Mouse (Mus musculus): ENCODE results near the gene Jmjd1c. TPM values are rescaled to one million over a fixed set of nuclear protein-coding genes. Genes with fewer than 3 reads are reported as not detected.

The Jmjd1c gene
- polyA plus RNA-seq, 1 experiment from 2014 or later, result 35.1 TPM

- H3K4me1 ChIP-seq (ENCODE audit: control insufficient read depth, insufficient read depth, low read length), result peaks cover 14% of the 10 kb centered on the region
- no peak overlapping the region for H3K27ac ChIP-seq (ENCODE audit: low read depth, low read length)
Measured at GRCm38 (mm10) chr10:67192366-67192765, 96.4 kb downstream of the Jmjd1c start.

GRCm38 (mm10) chr10:67193003-67193652 lies 97.2 kb downstream of the Jmjd1c start:
- ATAC-seq (no peak), DNase-seq (ENCODE audit: low spot score) (no peak)
- WGBS, result 56% methylated on average over 3 of the region's 3 CpGs
- H3K27me3 ChIP-seq (replicated peaks; ENCODE audit: control insufficient read depth, insufficient read depth, low read length), result no peaks in the 10 kb centered on the region
- no peak overlapping the region for H3K9ac ChIP-seq (ENCODE audit: low read length)
- H3K36me3 ChIP-seq (ENCODE audit: control insufficient read depth, insufficient read depth, low read length), result 0 out of 2 replicates have a peak, but pooled peaks cover 7% of the 10 kb centered on the region
- H3K9me3 ChIP-seq (replicated peaks; ENCODE audit: control insufficient read depth, low read length), result no peaks in the 10 kb centered on the region
- peaks cover 9% of the 10 kb centered on the region for H3K4me1 ChIP-seq (ENCODE audit: control insufficient read depth, insufficient read depth, low read length)
- H3K4me2 ChIP-seq (ENCODE audit: low read length), result no peak overlapping the region
- H3K27ac ChIP-seq (ENCODE audit: low read depth, low read length), result no peak overlapping the region
- H3K4me3 ChIP-seq (ENCODE audit: low read depth, low read length), result no peak overlapping the region

More at GRCm38 (mm10) chr10:67192366-67192765, 96.4 kb downstream of the Jmjd1c start:
- Histone ChIP-seq H3K4me3 (ENCODE audit: low read depth, low read length) (no peak overlapping the region), H3K9me3 (replicated peaks; ENCODE audit: control insufficient read depth, low read length) (no peaks in the 10 kb centered on the region), H3K4me2 (ENCODE audit: low read length) (no peak overlapping the region), H3K27me3 (replicated peaks; ENCODE audit: control insufficient read depth, insufficient read depth, low read length) (no peaks in the 10 kb centered on the region), H3K36me3 (ENCODE audit: control insufficient read depth, insufficient read depth, low read length) (0 out of 2 replicates have a peak, but pooled peaks cover 7% of the 10 kb centered on the region), H3K9ac (ENCODE audit: low read length) (no peak overlapping the region)
- 92% methylated on average over 3 of the region's 3 CpGs for WGBS
- DNase-seq (ENCODE audit: low spot score) (no peak), ATAC-seq (no peak)

GRCm38 (mm10) chr10:67194046-67194445 lies 98.1 kb downstream of the Jmjd1c start:
- Histone ChIP-seq H3K9me3 (replicated peaks; ENCODE audit: control insufficient read depth, low read length) (no peaks in the 10 kb centered on the region), H3K9ac (ENCODE audit: low read length) (no peak overlapping the region), H3K4me2 (ENCODE audit: low read length) (no peak overlapping the region), H3K4me3 (ENCODE audit: low read depth, low read length) (no peak overlapping the region), H3K4me1 (ENCODE audit: control insufficient read depth, insufficient read depth, low read length) (peaks cover 5% of the 10 kb centered on the region; the same call in 1 of the 2 replicates), H3K27me3 (replicated peaks; ENCODE audit: control insufficient read depth, insufficient read depth, low read length) (no peaks in the 10 kb centered on the region), H3K36me3 (ENCODE audit: control insufficient read depth, insufficient read depth, low read length) (0 out of 2 replicates have a peak, but pooled peaks cover 7% of the 10 kb centered on the region), H3K27ac (ENCODE audit: low read depth, low read length) (no peak overlapping the region)
- 100% methylated on average over 3 of the region's 3 CpGs for WGBS
- DNase-seq (ENCODE audit: low spot score), result no peak
- no peak for ATAC-seq

- H3K4me3 ChIP-seq (ENCODE audit: low read depth, low read length), result no peak overlapping the region
- H3K4me2 ChIP-seq (ENCODE audit: low read length), result no peak overlapping the region
- no peak overlapping the region for H3K27ac ChIP-seq (ENCODE audit: low read depth, low read length)
- 0 out of 2 replicates have a peak, but pooled peaks cover 7% of the 10 kb centered on the region for H3K36me3 ChIP-seq (ENCODE audit: control insufficient read depth, insufficient read depth, low read length)
- H3K4me1 ChIP-seq (ENCODE audit: control insufficient read depth, insufficient read depth, low read length), result no peaks in the 10 kb centered on the region
- WGBS, result 92% methylated on average over 1 of the region's 1 CpGs
- H3K9me3 ChIP-seq (replicated peaks; ENCODE audit: control insufficient read depth, low read length), result no peaks in the 10 kb centered on the region
- no peak overlapping the region for H3K9ac ChIP-seq (ENCODE audit: low read length)
- H3K27me3 ChIP-seq (replicated peaks; ENCODE audit: control insufficient read depth, insufficient read depth, low read length), result no peaks in the 10 kb centered on the region
- ATAC-seq (no peak), DNase-seq (ENCODE audit: low spot score) (no peak)
Measured at GRCm38 (mm10) chr10:67195671-67196070, 99.7 kb downstream of the Jmjd1c start.

GRCm38 (mm10) chr10:67197186-67197585 lies 101.3 kb downstream of the Jmjd1c start:
- no peak for DNase-seq (ENCODE audit: low spot score)
- 74% methylated on average over 4 of the region's 4 CpGs for WGBS

GRCm38 (mm10) chr10:67197829-67198228 lies 101.9 kb downstream of the Jmjd1c start:
- WGBS, result 73% methylated on average over 2 of the region's 2 CpGs
- H3K27ac ChIP-seq (ENCODE audit: low read depth, low read length), result no peak overlapping the region
- DNase-seq (ENCODE audit: low spot score), result no peak
- ATAC-seq, result no peak
- no peak overlapping the region for H3K9ac ChIP-seq (ENCODE audit: low read length)
- H3K9me3 ChIP-seq (replicated peaks; ENCODE audit: control insufficient read depth, low read length), result no peaks in the 10 kb centered on the region
- no peaks in the 10 kb centered on the region for H3K27me3 ChIP-seq (replicated peaks; ENCODE audit: control insufficient read depth, insufficient read depth, low read length)
- no peaks in the 10 kb centered on the region; the same call in 1 of the 2 replicates for H3K4me1 ChIP-seq (ENCODE audit: control insufficient read depth, insufficient read depth, low read length)
- H3K4me2 ChIP-seq (ENCODE audit: low read length), result no peak overlapping the region
- H3K36me3 ChIP-seq (ENCODE audit: control insufficient read depth, insufficient read depth, low read length), result 0 out of 2 replicates have a peak, but pooled peaks cover 7% of the 10 kb centered on the region
- no peak overlapping the region for H3K4me3 ChIP-seq (ENCODE audit: low read depth, low read length)

More at GRCm38 (mm10) chr10:67197186-67197585, 101.3 kb downstream of the Jmjd1c start:
- no peak overlapping the region for H3K4me3 ChIP-seq (ENCODE audit: low read depth, low read length)
- no peak overlapping the region for H3K4me2 ChIP-seq (ENCODE audit: low read length)
- no peak for ATAC-seq
- H3K4me1 ChIP-seq (ENCODE audit: control insufficient read depth, insufficient read depth, low read length), result no peaks in the 10 kb centered on the region; the same call in 1 of the 2 replicates
- H3K9me3 ChIP-seq (replicated peaks; ENCODE audit: control insufficient read depth, low read length), result no peaks in the 10 kb centered on the region
- H3K9ac ChIP-seq (ENCODE audit: low read length), result no peak overlapping the region
- 0 out of 2 replicates have a peak, but pooled peaks cover 7% of the 10 kb centered on the region for H3K36me3 ChIP-seq (ENCODE audit: control insufficient read depth, insufficient read depth, low read length)
- H3K27ac ChIP-seq (ENCODE audit: low read depth, low read length), result no peak overlapping the region
- H3K27me3 ChIP-seq (replicated peaks; ENCODE audit: control insufficient read depth, insufficient read depth, low read length), result no peaks in the 10 kb centered on the region

- DNase-seq (ENCODE audit: low spot score), result no peak
- no peaks in the 10 kb centered on the region; the same call in 1 of the 2 replicates for H3K4me1 ChIP-seq (ENCODE audit: control insufficient read depth, insufficient read depth, low read length)
- no peaks in the 10 kb centered on the region for H3K9me3 ChIP-seq (replicated peaks; ENCODE audit: control insufficient read depth, low read length)
- no peaks in the 10 kb centered on the region for H3K27me3 ChIP-seq (replicated peaks; ENCODE audit: control insufficient read depth, insufficient read depth, low read length)
- no peak overlapping the region for H3K27ac ChIP-seq (ENCODE audit: low read depth, low read length)
- no peak for ATAC-seq
- no peak overlapping the region for H3K4me3 ChIP-seq (ENCODE audit: low read depth, low read length)
- H3K4me2 ChIP-seq (ENCODE audit: low read length), result no peak overlapping the region
- H3K36me3 ChIP-seq (ENCODE audit: control insufficient read depth, insufficient read depth, low read length), result no peaks in the 10 kb centered on the region
- no peak overlapping the region for H3K9ac ChIP-seq (ENCODE audit: low read length)
Measured at GRCm38 (mm10) chr10:67201769-67202168, 105.8 kb downstream of the Jmjd1c start.

- 86% methylated on average over 6 of the region's 6 CpGs for WGBS
- H3K36me3 ChIP-seq (ENCODE audit: control insufficient read depth, insufficient read depth, low read length), result no peaks in the 10 kb centered on the region
- no peak overlapping the region for H3K4me3 ChIP-seq (ENCODE audit: low read depth, low read length)
- ATAC-seq (no peak), DNase-seq (ENCODE audit: low spot score) (no peak)
- H3K4me1 ChIP-seq (ENCODE audit: control insufficient read depth, insufficient read depth, low read length), result no peaks in the 10 kb centered on the region; the same call in 1 of the 2 replicates
- no peaks in the 10 kb centered on the region for H3K9me3 ChIP-seq (replicated peaks; ENCODE audit: control insufficient read depth, low read length)
- H3K4me2 ChIP-seq (ENCODE audit: low read length), result no peak overlapping the region
- H3K27ac ChIP-seq (ENCODE audit: low read depth, low read length), result no peak overlapping the region
- no peak overlapping the region for H3K9ac ChIP-seq (ENCODE audit: low read length)
- no peaks in the 10 kb centered on the region for H3K27me3 ChIP-seq (replicated peaks; ENCODE audit: control insufficient read depth, insufficient read depth, low read length)
Measured at GRCm38 (mm10) chr10:67202470-67202869, 106.5 kb downstream of the Jmjd1c start.

- Histone ChIP-seq H3K36me3 (ENCODE audit: control insufficient read depth, insufficient read depth, low read length) (no peaks in the 10 kb centered on the region), H3K4me3 (ENCODE audit: low read depth, low read length) (no peak overlapping the region), H3K4me2 (ENCODE audit: low read length) (no peak overlapping the region), H3K27ac (ENCODE audit: low read depth, low read length) (no peak overlapping the region), H3K9me3 (replicated peaks; ENCODE audit: control insufficient read depth, low read length) (no peaks in the 10 kb centered on the region), H3K9ac (ENCODE audit: low read length) (no peak overlapping the region), H3K27me3 (replicated peaks; ENCODE audit: control insufficient read depth, insufficient read depth, low read length) (no peaks in the 10 kb centered on the region), H3K4me1 (ENCODE audit: control insufficient read depth, insufficient read depth, low read length) (no peaks in the 10 kb centered on the region; the same call in 1 of the 2 replicates)
- WGBS, result 95% methylated on average over 11 of the region's 11 CpGs
- DNase-seq (ENCODE audit: low spot score) (no peak), ATAC-seq (no peak)
Measured at GRCm38 (mm10) chr10:67204652-67205407, 108.9 kb downstream of the Jmjd1c start.
